Mouse (Mus musculus) T-helper 17 cell (primary cell): ENCODE data around the gene Bak1.

Experiments
- in situ Hi-C, 2 experiments: fragments of 300-600 bp; cut with MboI, MseI; formaldehyde crosslinking; loops; 1 replicate in 1 of 2; 2 replicates in 1 of 2; pipeline ENCODE4 v1.15.1; 2025; ENCODE audit warnings: high pct_unique_total_duplicates in 2 of 2

Bak1 gene

GRCm38 (mm10) chr17:27023342-27023741 is 5.5 kb downstream of the Bak1 start:
- in situ Hi-C loops: no loop called here

- in situ Hi-C loops: no loop called here
Observed at GRCm38 (mm10) chr17:27021736-27022135, 7.1 kb downstream of the Bak1 start.

- in situ Hi-C loops: no loop called here
Observed at GRCm38 (mm10) chr17:27021076-27021475, 7.7 kb downstream of the Bak1 start.

- in situ Hi-C loops: no loop called here
Observed at GRCm38 (mm10) chr17:27018555-27019196, 10.1 kb downstream of the Bak1 start.

- in situ Hi-C loops: no loop called here
Observed at GRCm38 (mm10) chr17:27017564-27018499, 11.0 kb downstream of the Bak1 start.

GRCm38 (mm10) chr17:27012909-27013308 is 15.9 kb downstream of the Bak1 start:
- in situ Hi-C loops: no loop called here

- in situ Hi-C loops: no loop called here
Observed at GRCm38 (mm10) chr17:27011998-27012672, 16.7 kb downstream of the Bak1 start.

GRCm38 (mm10) chr17:27011167-27011566 is 17.6 kb downstream of the Bak1 start:
- in situ Hi-C loops: no loop called here

GRCm38 (mm10) chr17:27008277-27008676 is 20.5 kb downstream of the Bak1 start:
- in situ Hi-C loops: no loop called here

GRCm38 (mm10) chr17:27005644-27006043 is 23.2 kb downstream of the Bak1 start:
- in situ Hi-C loops: no loop called here

GRCm38 (mm10) chr17:27004903-27005485 is 23.8 kb downstream of the Bak1 start:
- in situ Hi-C loops: no loop called here

- in situ Hi-C loops: no loop called here
Observed at GRCm38 (mm10) chr17:27004431-27004830, 24.4 kb downstream of the Bak1 start.

- in situ Hi-C loops: no loop called here
Observed at GRCm38 (mm10) chr17:27001889-27002288, 26.9 kb downstream of the Bak1 start.

- in situ Hi-C loops: no loop called here
Observed at GRCm38 (mm10) chr17:27001151-27001550, 27.7 kb downstream of the Bak1 start.

GRCm38 (mm10) chr17:26999996-27000395 is 28.8 kb downstream of the Bak1 start:
- in situ Hi-C loops: no loop called here

- in situ Hi-C loops: no loop called here
Observed at GRCm38 (mm10) chr17:26998283-26998682, 30.5 kb downstream of the Bak1 start.

- in situ Hi-C loops: no loop called here
Observed at GRCm38 (mm10) chr17:26997661-26998060, 31.1 kb downstream of the Bak1 start.

- in situ Hi-C loops: no loop called here
Observed at GRCm38 (mm10) chr17:26995562-26995961, 33.2 kb downstream of the Bak1 start.

GRCm38 (mm10) chr17:26995006-26995405 is 33.8 kb downstream of the Bak1 start:
- in situ Hi-C loops: no loop called here

- in situ Hi-C loops: no loop called here
Observed at GRCm38 (mm10) chr17:26994410-26994809, 34.4 kb downstream of the Bak1 start.

GRCm38 (mm10) chr17:26990521-26990920 is 38.3 kb downstream of the Bak1 start:
- in situ Hi-C loops: no loop called here
